Mouse (Mus musculus) limb, embryonic 13.5 days (tissue): ENCODE measurements at regions not wholly inside any gene's neighbourhood (a gene's known extent, or its start where the extent isn't known, plus 50 kb on each side); places are given as distances from the start of the nearest gene placed in this dataset.

ENCODE experiments used
- ATAC-seq: fragments of 200-750 bp; cut with Nextera tagmentation; 2 replicates; pipeline ENCODE4 v1.8.0; 2017; ENCODE audit warnings: low read depth, moderate number of reproducible peaks, moderate TSS enrichment; ENCODE audit not compliant: low FRiP score
- H3K27ac ChIP-seq: fragments of 300-500 bp; sonication (generic); 2 replicates; pipeline ENCODE4 v1.5.1; 2015; ENCODE audit warnings: inconsistent platforms, mild to moderate bottlenecking, moderate library complexity
- H3K27me3 ChIP-seq: fragments of 300-500 bp; sonication (generic); 2 replicates; pipeline ENCODE4 v1.6.1; 2015; ENCODE audit warnings: mild to moderate bottlenecking, inconsistent platforms
- H3K36me3 ChIP-seq: fragments of 300-500 bp; sonication (generic); 2 replicates; pipeline ENCODE4 v1.6.1; 2015; ENCODE audit warnings: inconsistent platforms, mild to moderate bottlenecking, moderate library complexity
- H3K4me1 ChIP-seq: fragments of 300-500 bp; sonication (generic); 2 replicates; pipeline ENCODE4 v1.6.1; 2015; ENCODE audit warnings: inconsistent platforms
- H3K4me2 ChIP-seq: fragments of 300-500 bp; sonication (generic); replicated peaks from 2 replicates; pipeline ENCODE4 v1.6.1; 2015; ENCODE audit warnings: inconsistent platforms, mild to moderate bottlenecking, moderate library complexity
- H3K4me3 ChIP-seq: fragments of 300-500 bp; sonication (generic); 2 replicates; pipeline ENCODE4 v1.5.1; 2015; ENCODE audit warnings: moderate library complexity, mild to moderate bottlenecking, inconsistent platforms
- H3K9ac ChIP-seq: fragments of 300-500 bp; sonication (generic); 2 replicates; pipeline ENCODE4 v1.6.1; 2015; ENCODE audit warnings: mild to moderate bottlenecking, inconsistent platforms
- H3K9me3 ChIP-seq: fragments of 300-500 bp; sonication (generic); 2 replicates; pipeline ENCODE4 v1.6.1; 2016; ENCODE audit warnings: inconsistent platforms
- WGBS: fragments of 180-500 bp; shearing (Covaris S2); methylation state at CpG from one replicate; pipeline ENCODE4 v1.1.7; 2015; 5-methylcytosine and 5-hydroxymethylcytosine counted together

DNA sequence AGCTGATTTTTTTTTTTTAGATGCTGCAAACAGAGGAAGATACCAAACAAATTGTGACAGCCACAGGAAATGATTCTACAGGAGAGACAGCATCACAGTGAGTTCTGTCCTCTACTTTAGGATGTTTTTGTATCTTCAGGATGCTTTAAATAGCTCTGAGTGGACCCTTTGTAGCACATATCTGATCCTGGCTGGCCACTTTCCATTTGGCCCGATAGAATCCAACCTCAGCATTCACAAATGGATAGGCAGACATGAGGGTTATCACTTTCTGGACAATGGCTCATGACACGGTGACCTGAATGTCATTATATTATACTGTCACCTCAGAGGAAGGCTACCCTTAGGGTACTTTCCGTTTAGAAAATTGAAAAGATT is 379.3 kb downstream of the Gm10295 start:
- 44% methylated on average over 3 of the region's 3 CpGs for WGBS
- ATAC-seq = no peak
- H3K9ac ChIP-seq = no peak overlapping the region

DNA sequence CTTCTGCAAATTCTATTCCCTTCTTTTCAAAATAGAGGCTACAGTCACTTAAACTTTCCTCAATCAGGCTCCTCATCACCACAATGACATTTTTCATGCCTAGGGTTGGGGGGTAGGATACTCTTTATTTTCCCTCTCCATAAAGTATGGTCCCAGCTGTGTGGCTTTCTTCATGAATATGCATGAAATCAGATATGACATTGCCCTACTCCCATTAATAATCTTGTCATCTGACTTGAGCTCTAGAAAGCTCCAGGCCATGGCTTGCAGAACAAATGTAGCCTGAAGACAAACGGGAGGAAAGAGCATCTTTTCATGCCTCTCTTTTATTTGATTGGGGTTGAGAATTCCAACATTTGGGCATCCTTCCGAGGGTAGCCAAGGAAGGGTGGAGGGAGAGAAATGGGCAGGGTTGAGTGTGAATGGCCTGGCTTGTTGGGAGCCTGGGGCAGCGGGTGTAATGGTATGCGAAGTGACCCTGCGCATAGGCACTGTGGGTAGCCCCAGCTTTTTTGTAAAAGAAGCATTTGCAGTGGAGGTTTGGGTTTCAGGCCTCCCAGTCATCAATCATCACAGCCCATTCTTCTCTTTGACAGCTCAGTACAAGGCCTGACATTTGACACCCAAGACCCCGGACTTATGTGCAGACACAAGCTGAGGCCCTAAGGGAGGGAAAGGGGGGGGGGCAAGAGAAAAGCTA is 379.8 kb downstream of the Gm10295 start:
- Histone ChIP-seq H3K27ac (no peak overlapping the region), H3K9ac (no peak overlapping the region), H3K4me1 (peaks cover 8% of the 10 kb centered on the region), H3K4me3 (no peak overlapping the region), H3K27me3 (no peaks in the 10 kb centered on the region), H3K36me3 (no peaks in the 10 kb centered on the region), H3K9me3 (no peaks in the 10 kb centered on the region), H3K4me2 (no peak overlapping the region)
- 29% methylated on average over 6 of the region's 6 CpGs for WGBS
- no peak for ATAC-seq

More for the DNA sequence above, 379.3 kb downstream of the Gm10295 start:
- no peaks in the 10 kb centered on the region for H3K36me3 ChIP-seq
- peaks cover 8% of the 10 kb centered on the region for H3K4me1 ChIP-seq
- no peaks in the 10 kb centered on the region for H3K9me3 ChIP-seq
- H3K4me2 ChIP-seq = no peak overlapping the region
- no peak overlapping the region for H3K4me3 ChIP-seq
- H3K27me3 ChIP-seq = no peaks in the 10 kb centered on the region
- no peak overlapping the region for H3K27ac ChIP-seq

DNA sequence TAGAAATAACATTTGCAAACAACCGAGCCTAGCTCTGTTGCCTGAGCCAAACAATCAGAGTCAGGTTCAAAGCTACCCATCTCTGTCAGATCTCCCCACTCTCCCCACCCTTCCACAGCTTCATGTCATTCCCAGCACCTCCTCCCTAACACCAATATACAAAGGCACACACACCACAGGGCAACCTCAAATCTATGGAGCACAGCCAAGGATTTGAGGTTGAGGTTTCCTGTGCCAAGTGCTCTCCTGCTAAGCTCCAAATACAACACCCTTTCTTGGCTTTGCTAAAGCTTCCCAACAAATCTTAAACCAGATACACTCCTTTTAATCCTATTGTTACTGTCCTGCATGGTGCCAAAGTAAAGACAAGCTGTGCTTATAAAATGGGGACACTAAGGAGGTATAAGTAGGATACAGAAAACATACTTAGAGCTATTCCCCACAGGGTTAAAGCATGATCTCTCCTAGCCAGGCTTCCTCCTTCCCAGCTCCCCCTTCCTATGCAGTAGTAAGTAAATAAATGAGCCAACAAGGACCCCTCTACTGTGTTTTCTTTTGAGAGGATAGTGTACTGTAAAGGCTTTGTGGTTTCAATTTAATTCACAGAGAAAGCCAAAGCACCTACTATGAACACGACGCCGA is 398.8 kb downstream of the Gm10295 start:
- H3K27me3 ChIP-seq = peaks cover 3% of the 10 kb centered on the region; the same call in 1 of the 2 replicates
- H3K4me1 ChIP-seq = peaks cover 7% of the 10 kb centered on the region; the same call in 1 of the 2 replicates
- H3K4me2 ChIP-seq = no peak overlapping the region
- 64% methylated on average over 4 of the region's 4 CpGs for WGBS
- H3K27ac ChIP-seq = no peak overlapping the region
- ATAC-seq = no peak
- H3K4me3 ChIP-seq = no peak overlapping the region
- no peaks in the 10 kb centered on the region for H3K9me3 ChIP-seq
- H3K36me3 ChIP-seq = no peaks in the 10 kb centered on the region
- no peak overlapping the region for H3K9ac ChIP-seq

DNA sequence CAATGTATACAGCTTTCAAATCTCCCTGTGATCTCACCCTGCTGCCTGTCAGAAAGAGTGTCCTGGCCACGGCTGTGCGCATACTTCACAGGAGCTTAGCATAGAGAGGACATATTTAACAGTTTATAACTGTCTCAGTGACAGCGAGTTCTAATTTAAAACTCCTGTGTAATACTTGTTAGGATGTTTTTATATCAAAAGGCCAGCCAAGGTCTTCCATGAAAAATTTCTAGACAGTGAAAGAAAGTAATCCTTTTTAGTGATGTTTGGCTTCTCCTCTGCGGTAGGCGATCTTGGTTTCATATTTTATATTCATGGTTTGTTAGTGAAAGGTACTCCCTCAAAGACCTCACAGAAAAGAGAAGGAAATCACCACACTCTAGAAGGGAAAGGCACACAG is 403.0 kb downstream of the Gm10295 start:
- H3K9me3 ChIP-seq = no peaks in the 10 kb centered on the region
- 52% methylated on average over 5 of the region's 5 CpGs for WGBS
- H3K27ac ChIP-seq = no peak overlapping the region
- no peak overlapping the region for H3K4me2 ChIP-seq
- H3K9ac ChIP-seq = no peak overlapping the region
- H3K36me3 ChIP-seq = no peaks in the 10 kb centered on the region
- peak; percentile 15; the same call in 1 of the 2 replicates for ATAC-seq
- H3K4me1 ChIP-seq = peaks cover 7% of the 10 kb centered on the region; the same call in 1 of the 2 replicates
- H3K4me3 ChIP-seq = no peak overlapping the region
- peaks cover 3% of the 10 kb centered on the region; the same call in 1 of the 2 replicates for H3K27me3 ChIP-seq

DNA sequence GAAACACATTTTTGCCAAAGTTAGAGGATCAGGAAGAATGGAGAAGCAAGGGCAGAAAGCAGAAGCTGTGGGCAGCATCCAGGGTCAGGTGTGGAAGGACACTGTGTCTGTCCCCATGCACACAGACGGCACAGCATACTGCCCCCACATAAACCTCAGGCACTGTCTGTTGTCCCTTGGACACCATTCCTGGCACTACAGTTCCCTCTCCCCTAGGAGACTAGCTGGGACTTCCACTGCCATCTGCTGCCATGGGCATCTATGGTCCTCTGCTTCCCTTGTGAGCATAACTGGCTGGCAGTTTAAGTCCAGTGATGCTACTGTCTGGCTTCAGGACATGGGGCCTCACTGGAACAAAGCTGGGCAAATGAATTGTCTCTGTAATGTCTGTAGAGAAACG is 405.0 kb downstream of the Gm10295 start:
- no peaks in the 10 kb centered on the region for H3K9me3 ChIP-seq
- peaks cover 3% of the 10 kb centered on the region; the same call in 1 of the 2 replicates for H3K4me1 ChIP-seq
- WGBS = 82% methylated on average over 2 of the region's 2 CpGs
- H3K36me3 ChIP-seq = no peaks in the 10 kb centered on the region
- H3K4me2 ChIP-seq = no peak overlapping the region
- H3K27me3 ChIP-seq = peaks cover 3% of the 10 kb centered on the region; the same call in 1 of the 2 replicates
- H3K4me3 ChIP-seq = no peak overlapping the region
- no peak overlapping the region for H3K9ac ChIP-seq
- no peak for ATAC-seq
- H3K27ac ChIP-seq = no peak overlapping the region

DNA sequence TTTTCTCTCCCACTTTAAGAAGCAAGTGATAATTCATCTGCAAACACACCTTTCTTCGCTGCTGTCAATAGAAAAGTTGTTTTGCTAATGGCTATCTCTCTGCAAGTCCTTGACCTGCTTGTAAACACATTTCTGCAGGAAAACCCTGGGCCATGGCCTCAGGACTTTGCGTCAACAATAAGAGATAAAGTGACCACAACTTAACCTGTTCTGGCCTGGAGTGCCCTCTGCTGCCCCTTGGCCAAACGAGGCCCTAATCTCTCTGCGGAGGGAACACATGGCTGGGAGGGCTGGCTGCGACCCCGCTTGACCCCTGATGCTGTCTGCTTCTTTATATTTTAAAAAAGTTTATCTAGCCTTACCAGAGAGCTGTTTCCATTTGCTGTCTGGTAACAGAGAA is 420.4 kb downstream of the Gm10295 start:
- 0 out of 2 replicates have a peak, but pooled peaks cover 3% of the 10 kb centered on the region for H3K9me3 ChIP-seq
- H3K4me3 ChIP-seq = no peak overlapping the region
- no peaks in the 10 kb centered on the region for H3K4me1 ChIP-seq
- ATAC-seq = no peak
- H3K36me3 ChIP-seq = no peaks in the 10 kb centered on the region
- H3K4me2 ChIP-seq = no peak overlapping the region
- H3K9ac ChIP-seq = no peak overlapping the region
- H3K27ac ChIP-seq = no peak overlapping the region
- 22% methylated on average over 6 of the region's 6 CpGs for WGBS
- H3K27me3 ChIP-seq = no peaks in the 10 kb centered on the region

DNA sequence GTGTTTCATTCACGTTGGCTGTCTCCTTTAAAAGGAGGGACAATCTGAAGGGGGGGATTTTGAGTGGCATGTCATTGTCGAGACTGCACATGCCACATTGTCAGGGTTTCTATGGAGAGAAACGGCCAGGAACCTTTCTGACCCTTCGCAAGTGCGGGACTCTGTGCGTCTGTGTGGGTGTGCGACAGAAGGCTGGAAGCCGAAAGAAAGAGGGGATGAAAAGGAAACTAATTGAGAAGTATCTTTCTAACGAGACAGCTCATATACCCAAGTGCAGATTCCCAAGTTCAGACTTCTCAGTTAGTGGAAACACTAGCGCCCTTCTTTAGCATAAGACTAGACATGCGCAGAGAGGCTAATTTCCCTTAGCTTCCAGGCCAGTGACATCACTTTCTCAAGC is 421.4 kb downstream of the Gm10295 start:
- H3K9ac ChIP-seq = no peak overlapping the region
- 65% methylated on average over 11 of the region's 11 CpGs for WGBS
- no peak overlapping the region for H3K4me2 ChIP-seq
- H3K27ac ChIP-seq = no peak overlapping the region
- H3K4me3 ChIP-seq = no peak overlapping the region
- no peaks in the 10 kb centered on the region for H3K4me1 ChIP-seq
- no peaks in the 10 kb centered on the region for H3K27me3 ChIP-seq
- ATAC-seq = no peak
- no peaks in the 10 kb centered on the region for H3K36me3 ChIP-seq
- 0 out of 2 replicates have a peak, but pooled peaks cover 6% of the 10 kb centered on the region for H3K9me3 ChIP-seq

DNA sequence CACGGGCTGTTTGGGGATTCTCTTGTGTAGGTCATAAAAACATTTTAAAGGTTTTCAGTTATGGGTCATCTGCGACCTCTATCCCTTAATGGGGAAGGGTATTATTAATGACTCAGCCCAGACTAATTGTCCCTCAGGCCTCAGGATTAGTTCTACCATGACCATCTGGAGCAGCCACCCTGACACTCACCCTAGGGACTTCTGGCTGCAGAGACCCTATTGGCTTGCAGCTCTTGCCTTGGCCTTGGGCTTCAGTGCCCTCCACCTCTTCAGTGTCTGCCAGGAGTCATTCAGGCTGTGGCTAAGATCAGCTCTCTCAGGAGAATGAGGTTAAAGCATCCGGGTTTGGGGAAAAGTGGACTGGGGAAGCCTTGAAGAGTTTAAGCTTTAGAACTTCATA is 423.3 kb downstream of the Gm10295 start:
- Histone ChIP-seq H3K4me2 (no peak overlapping the region), H3K4me1 (no peaks in the 10 kb centered on the region), H3K27ac (no peak overlapping the region), H3K27me3 (no peaks in the 10 kb centered on the region), H3K9me3 (0 out of 2 replicates have a peak, but pooled peaks cover 6% of the 10 kb centered on the region), H3K36me3 (no peaks in the 10 kb centered on the region), H3K4me3 (no peak overlapping the region), H3K9ac (no peak overlapping the region)
- 52% methylated on average over 3 of the region's 3 CpGs for WGBS
- ATAC-seq = no peak

DNA sequence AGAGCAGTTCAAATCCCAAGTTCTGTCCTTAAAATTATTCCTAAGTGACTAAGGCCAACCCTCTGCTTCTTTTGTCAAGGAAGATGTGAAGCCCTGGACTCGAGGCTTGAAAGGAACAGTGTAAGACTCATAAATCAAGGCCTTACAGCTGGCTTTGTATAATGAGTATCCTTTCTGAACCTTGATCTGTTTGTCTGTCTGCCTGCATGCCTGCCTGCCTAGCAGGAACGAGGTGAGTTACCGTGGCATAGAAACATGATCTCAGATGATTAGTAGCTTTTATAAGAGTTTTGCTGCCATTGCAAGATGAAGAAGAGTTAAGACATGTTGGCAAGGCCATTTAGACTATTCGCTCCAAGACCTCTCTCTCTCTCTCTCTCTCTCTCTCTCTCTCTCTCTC is 434.3 kb downstream of the Gm10295 start:
- Histone ChIP-seq H3K9ac (no peak overlapping the region), H3K27me3 (no peaks in the 10 kb centered on the region), H3K9me3 (no peaks in the 10 kb centered on the region), H3K4me2 (no peak overlapping the region), H3K4me1 (no peaks in the 10 kb centered on the region), H3K36me3 (no peaks in the 10 kb centered on the region), H3K4me3 (no peak overlapping the region), H3K27ac (no peak overlapping the region)
- 42% methylated on average over 4 of the region's 4 CpGs for WGBS
- ATAC-seq = no peak

DNA sequence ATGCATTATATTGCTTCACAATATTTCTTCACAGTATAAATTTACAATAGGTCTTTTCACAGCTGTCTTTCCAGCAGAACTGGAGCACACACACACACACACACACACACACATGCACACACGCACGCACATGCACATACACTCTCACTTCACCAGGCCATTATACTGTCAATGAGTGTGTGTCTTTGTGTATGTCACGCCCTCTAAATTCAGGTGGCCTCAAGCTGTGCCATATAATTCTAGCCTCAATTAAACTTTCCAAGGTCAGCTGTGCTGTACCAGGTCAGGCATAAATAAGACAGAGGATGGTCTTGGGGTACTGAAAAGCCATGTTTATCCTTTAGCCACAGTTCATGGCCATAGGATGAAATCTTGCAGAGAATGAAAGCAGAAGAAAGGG is 442.4 kb downstream of the Gm10295 start:
- Histone ChIP-seq H3K36me3 (no peaks in the 10 kb centered on the region), H3K9me3 (no peaks in the 10 kb centered on the region), H3K4me2 (no peak overlapping the region), H3K27me3 (no peaks in the 10 kb centered on the region), H3K27ac (no peak overlapping the region), H3K9ac (no peak overlapping the region), H3K4me1 (0 out of 2 replicates have a peak, but pooled peaks cover 3% of the 10 kb centered on the region), H3K4me3 (no peak overlapping the region)
- ATAC-seq = no peak
- 19% methylated on average over 3 of the region's 3 CpGs for WGBS

DNA sequence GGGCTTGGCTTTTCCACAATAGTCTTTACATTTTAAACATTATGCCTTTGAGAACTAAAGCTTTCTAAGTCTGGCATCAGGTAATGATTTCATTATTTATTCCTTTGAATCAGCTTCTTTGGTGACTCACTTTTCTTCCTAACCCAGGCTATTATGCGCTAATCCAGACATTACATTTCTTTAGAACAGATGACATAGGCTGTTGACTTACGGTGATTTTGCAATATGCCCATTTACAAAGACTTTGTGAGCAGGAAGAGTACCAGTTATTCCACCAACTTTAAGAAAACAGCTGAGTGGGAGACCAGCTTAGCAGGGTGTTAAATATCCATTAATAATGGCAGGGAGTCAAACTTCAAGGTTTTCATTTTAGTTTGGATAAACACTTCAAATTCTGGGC is 459.6 kb downstream of the Gm10295 start:
- Histone ChIP-seq H3K9me3 (no peaks in the 10 kb centered on the region), H3K27ac (no peak overlapping the region), H3K4me3 (no peak overlapping the region), H3K4me1 (no peaks in the 10 kb centered on the region), H3K4me2 (no peak overlapping the region), H3K27me3 (no peaks in the 10 kb centered on the region), H3K36me3 (no peaks in the 10 kb centered on the region), H3K9ac (no peak overlapping the region)
- no peak for ATAC-seq
- 86% methylated on average over 2 of the region's 2 CpGs for WGBS

DNA sequence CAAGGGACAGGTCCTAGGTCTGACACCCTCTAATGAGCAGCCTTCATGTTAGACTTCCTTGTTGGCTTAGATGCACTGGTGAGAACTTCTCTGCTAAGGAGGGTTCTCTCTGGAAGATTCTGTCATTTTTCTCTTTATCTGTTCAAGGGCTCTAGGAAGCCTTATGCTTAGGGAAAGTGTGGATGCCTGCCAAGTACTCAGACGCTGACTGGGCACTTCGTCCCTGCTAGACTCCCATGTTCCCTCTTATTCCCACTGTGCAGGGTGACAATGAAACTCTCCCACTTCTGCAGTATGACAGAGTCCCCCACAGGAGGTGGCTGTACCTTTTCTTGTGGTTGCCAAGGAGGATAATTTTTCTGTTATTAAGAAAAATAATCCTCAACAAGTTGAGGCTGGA is 470.8 kb downstream of the Gm10295 start:
- no peak for ATAC-seq
- no peak overlapping the region for H3K4me2 ChIP-seq
- no peaks in the 10 kb centered on the region for H3K9me3 ChIP-seq
- no peaks in the 10 kb centered on the region for H3K4me1 ChIP-seq
- H3K27ac ChIP-seq = no peak overlapping the region
- no peaks in the 10 kb centered on the region for H3K36me3 ChIP-seq
- no peak overlapping the region for H3K9ac ChIP-seq
- 83% methylated on average over 2 of the region's 2 CpGs for WGBS
- no peak overlapping the region for H3K4me3 ChIP-seq
- no peaks in the 10 kb centered on the region for H3K27me3 ChIP-seq
